Mouse (Mus musculus) 3134 (cell line): ENCODE measurements around the gene Snd1.

Source experiments
- DNase-seq: peaks from one replicate; pipeline ENCODE4 v3.0.0-alpha.2; 2011; ENCODE audit warnings: low spot score; ENCODE audit not compliant: insufficient read length; ENCODE audit errors: extremely low read depth

The Snd1 gene

GRCm38 (mm10) chr6:28629866-28630265 is 154.9 kb downstream of the Snd1 start:
- no peak for DNase-seq

DNA sequence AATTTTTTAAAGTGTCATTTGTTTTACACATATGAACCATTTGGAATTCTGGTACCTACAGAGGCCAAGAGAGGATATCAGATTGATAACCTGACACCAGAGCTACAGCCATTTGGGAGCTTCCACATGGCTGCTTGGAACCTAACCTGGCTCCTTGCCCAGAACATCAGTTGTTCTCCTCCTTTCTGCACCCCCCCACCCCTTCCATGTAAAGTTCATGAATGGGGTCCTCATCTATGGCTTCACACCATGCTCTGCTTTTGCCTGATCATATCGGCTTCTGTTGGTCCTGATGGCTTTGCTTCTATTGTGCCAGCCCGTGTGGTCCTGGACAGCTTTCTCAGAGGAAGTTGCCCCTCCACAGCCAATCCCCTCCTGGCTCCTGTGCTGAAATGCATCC is 156.0 kb downstream of the Snd1 start:
- no peak for DNase-seq

GRCm38 (mm10) chr6:28633120-28633519 is 158.2 kb downstream of the Snd1 start:
- DNase-seq: no peak

DNA sequence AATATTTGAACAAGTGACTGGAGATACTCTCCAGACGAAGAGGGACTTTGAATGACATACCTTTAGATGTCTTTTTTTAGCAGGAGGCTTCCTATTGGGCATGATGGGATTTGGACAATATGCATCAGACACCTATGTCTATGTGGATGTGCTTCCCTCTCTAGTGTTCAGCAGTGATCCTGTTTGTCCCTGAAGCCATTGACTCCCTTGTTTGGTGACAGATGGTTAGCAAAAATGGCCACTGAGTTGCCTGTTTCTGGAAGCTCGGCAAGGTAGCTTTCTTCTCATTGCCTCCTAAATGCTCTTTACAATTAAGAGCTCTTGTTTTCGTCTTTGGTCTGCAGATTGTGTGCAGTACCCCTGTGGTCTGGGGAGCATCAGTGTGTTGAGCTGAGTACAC is 158.7 kb downstream of the Snd1 start:
- DNase-seq: no peak

GRCm38 (mm10) chr6:28635092-28635491 is 160.2 kb downstream of the Snd1 start:
- no peak for DNase-seq

GRCm38 (mm10) chr6:28635531-28636348 is 160.8 kb downstream of the Snd1 start:
- no peak for DNase-seq

DNA sequence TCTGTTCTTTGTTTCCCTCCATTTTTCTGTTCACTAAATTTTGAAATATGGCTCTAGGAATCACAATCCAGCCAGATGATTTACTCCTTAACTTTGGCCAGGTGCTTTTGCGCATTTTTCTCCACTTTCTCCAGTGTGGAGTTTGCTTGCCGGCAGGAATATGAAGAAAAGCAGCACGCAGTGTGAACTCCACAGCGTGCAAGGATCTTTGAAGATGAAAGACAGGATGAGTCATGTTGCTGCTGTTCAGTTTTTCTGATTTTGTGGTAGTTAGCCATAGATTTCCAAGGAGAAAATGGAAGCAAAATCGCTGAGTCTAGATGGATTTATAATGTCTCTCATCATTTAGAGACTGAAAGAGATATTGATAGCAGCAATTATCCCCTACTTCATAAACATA is 165.1 kb downstream of the Snd1 start:
- DNase-seq: no peak

DNA sequence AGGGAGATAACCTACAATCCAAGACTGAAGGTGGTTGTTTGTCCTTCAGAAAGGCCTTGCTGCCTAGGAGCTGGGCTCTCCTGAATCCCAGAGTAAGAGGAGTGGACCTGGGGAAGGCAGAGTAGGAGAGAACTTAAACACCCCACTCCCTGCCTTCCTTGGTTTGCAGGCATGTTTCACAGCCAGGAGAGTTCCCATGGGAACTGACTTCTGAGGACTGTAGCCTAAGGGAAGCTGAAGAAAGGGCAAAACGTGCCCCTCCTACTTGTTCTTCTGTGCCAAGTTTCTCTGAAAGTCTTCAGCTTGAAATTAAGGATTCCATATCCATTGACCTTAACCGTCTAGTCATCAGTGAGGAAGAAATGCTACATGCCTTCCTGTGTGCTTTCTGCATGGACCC is 168.0 kb downstream of the Snd1 start:
- DNase-seq: no peak

- no peak for DNase-seq
Observed at GRCm38 (mm10) chr6:28645231-28645630, 170.3 kb downstream of the Snd1 start.

- no peak for DNase-seq
Observed at GRCm38 (mm10) chr6:28656511-28656910, 181.6 kb downstream of the Snd1 start.

- no peak for DNase-seq
Observed at GRCm38 (mm10) chr6:28663004-28663403, 188.1 kb downstream of the Snd1 start.

- no peak for DNase-seq
Observed at GRCm38 (mm10) chr6:28663670-28664069, 188.7 kb downstream of the Snd1 start.

DNA sequence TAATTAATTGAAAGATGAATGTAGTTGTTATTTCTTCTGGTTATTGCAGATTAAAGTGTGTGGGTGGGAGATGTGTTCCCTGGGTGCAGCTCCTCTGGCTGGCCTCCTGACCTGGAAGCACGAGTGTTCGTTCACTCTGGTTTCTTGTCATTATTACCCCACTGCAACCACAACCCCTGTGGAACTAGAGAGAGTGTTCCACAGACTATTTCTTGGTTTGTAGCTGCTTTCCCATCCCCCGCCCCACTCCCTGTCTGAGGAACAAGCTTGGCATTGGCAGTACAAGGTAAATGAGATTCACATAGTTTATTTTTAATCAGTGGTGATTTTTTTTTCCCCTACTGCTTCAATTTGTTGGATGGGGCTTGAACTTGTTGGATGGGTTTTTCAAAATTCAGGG is 189.8 kb downstream of the Snd1 start:
- DNase-seq: no peak

DNA sequence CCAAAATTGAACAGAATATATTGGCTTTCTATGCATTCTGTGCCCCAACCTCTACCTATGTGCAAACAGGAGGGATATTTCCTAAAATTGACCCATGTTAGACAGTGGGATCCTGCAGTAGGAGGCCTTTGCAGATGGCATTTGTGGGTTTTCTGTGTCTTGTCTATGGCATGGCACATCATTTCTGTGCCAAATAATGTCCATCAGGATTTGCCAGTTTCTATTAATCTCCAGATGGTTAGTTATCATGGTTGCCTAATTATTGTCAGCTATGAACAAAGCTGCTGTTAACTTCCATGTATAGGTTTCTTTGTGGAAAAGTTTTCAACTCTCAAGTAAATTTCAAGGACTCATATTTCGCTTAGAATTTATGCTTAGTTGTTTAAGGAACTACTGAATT is 192.6 kb downstream of the Snd1 start:
- DNase-seq: no peak

- DNase-seq: no peak
Observed at GRCm38 (mm10) chr6:28669251-28669650, 194.3 kb downstream of the Snd1 start.

DNA sequence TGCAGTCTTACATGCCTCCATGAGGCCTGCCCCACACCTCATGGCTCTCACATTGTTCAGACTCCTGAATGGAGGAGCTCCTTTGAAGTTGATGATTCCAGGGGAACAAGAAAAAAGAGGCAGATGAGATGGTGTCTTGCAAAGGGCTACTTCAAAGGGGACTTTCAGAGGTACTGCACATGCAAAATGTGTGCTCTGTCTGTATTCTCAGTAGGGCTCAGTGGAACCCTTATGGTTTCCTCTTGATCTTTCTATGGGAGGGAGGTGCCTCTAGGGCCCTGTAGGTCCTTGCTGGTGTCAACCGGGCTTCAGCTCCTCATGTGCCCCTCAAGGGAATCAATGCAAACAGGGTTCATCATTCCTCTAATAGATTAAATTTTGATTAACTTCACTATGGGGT is 197.4 kb downstream of the Snd1 start:
- DNase-seq: no peak

DNA sequence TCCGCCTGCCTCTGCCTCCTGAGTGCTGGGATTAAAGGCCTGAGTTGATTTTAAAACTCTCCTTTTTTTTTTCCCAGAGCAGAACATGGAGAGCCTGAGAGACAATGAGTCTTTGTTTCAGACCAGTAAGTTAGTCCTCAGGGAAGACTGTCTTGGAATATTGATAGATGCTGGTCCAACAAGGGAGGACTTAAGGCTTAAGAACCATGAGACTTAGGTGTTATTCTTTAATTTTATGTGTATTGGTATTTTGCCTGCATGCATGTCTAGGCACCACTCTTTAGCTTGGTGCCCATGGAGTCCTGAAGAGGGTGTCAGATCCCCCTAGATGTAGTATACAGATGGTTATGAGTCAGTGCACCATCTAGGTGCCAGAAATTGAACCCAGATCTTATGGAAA is 199.7 kb downstream of the Snd1 start:
- DNase-seq: no peak

DNA sequence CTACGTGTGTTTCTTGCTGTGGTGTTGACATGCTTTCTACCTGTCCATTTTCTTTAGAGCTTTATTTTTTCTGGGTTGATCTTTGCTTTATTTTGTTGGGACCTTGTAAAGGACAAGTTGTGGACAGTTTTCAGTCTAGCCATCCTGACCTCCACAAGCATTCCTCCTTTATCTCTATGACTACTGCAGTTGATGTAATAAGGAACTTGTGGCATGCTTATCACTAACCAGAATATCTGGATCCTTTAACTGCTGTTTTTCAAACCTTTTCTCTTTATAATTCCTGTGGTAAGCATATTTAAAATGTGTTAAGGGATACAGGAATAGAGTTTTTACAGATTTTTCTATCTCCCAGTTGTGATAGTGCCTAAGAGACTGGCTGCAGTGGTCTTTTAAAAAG is 204.0 kb downstream of the Snd1 start:
- no peak for DNase-seq

DNA sequence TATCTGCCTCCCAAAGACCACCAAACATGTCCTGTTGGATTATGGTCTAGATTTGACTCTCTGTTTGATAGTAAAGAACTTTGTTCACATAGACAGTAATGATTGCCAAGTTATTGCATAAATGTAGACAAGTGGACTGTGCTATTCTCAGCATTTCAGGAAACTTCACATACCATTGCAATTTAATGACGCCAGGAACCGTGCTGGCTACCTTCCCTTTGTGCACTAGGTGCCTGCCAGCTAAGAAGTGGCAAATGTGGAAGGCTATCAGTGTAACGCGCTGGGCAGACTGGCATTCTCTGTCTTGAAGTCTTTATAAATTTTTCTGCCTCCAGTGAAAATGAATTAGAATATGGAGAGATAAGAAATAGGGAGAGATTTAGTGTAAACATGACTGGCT is 205.6 kb downstream of the Snd1 start:
- DNase-seq: no peak

- DNase-seq: no peak
Observed at GRCm38 (mm10) chr6:28681521-28682457, 206.8 kb downstream of the Snd1 start.

DNA sequence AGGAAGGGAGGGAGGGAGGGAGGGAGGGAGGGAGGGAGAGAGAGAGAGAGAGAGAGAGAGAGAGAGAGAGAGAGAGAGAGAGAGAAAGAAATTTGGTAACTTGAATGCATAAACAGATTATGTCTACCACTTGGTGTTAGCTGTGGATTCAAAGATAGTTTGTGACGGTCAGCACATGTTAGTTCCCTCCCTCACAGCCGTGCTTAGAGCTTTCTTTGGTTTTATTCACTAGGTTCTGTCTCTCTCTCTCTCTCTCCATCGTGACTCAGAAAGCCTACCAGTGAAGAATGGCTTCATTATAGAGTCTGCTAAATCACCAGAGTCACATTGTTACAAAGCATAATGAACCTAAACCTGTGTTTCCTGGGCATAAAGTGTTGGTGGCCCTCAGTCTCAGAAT is 210.1 kb downstream of the Snd1 start:
- DNase-seq: no peak

GRCm38 (mm10) chr6:28685745-28686144 is 210.8 kb downstream of the Snd1 start:
- no peak for DNase-seq
